Mouse (Mus musculus) monocyte, adult 5-6 weeks (primary cell): ENCODE results near the gene Dazl. TPM values are rescaled to one million over a fixed set of nuclear protein-coding genes. Genes with fewer than 3 reads are reported as not detected.

Experiments
- ATAC-seq: fragments of 153-309, 156-312 bp; replicated peaks from 2 replicates; pipeline ENCODE4 v1.8.0; 2017; ENCODE audit warnings: mild to moderate bottlenecking; ENCODE audit not compliant: low TSS enrichment, insufficient number of reproducible peaks, severe bottlenecking, poor library complexity, low FRiP score
- total RNA-seq: library from RNA; stranded (forward); fragments of 200-1000, 200-491, 200-594 nt; gene quantifications from 3 replicates; pipeline ENCODE4 v1.2.3, GENCODE M21; 2017

The Dazl gene
- not detected in 3 replicates for total RNA-seq

DNA sequence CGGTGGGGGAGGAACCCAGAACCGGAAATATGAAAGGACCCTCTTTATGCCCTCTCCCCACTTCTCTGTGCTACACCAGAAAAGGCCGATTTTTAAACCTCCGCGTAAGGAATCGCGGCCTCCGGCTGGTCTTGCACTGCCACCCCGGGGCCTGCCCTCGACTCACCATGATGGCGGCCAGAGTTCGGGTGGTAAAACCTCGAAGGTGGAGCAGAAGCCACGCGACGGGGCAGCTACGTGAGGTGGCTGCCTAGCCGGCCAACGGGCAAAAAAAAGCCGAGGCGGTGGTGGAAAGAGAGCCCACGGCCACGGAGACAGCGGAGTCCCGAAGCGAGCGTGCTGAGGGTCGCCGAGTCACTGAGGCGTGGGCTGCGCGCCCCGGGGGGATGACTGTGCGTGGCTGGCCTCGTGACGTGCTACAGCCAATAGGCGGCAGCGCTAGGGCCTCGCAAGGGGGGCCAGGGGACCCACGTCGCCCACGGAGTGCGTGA, at the start of gene Dazl:
Gene Dazl, minus strand, starts transcription at position 396 of the 491 bp plus-strand sequence.
- no peak for ATAC-seq

DNA sequence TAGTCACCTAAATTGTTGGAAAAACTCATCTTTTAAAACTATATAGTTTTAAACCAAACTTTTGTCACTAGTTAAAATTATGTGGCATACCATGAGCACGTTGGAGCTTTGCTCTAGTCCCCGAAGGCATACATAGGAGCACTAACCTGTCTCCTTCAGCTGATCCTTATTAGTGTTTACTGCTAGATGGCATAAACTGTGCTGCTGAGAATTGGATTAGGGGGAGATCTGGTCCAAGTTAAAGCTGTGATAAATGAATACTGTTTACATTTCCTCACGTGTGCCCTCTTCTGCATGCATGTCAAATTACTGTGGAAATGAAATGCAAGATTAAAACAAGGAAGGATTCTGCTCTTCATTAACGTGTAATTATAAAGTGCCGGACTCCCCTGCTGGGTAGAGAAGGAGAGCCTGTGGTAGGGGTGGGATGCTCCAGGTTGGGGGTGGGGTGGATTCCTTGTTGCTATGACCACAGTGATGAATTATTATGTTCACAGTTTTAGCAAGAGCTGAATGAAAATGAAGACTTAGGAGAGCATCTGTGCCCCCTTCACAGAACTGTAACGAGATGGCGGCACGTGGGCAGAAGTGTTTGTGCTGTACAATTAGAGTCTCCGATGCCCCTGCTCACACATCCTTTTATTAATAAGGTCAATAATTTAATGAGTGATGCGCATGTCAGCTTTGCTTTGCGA, 48.6 kb upstream of the Dazl start:
- ATAC-seq = no peak

DNA sequence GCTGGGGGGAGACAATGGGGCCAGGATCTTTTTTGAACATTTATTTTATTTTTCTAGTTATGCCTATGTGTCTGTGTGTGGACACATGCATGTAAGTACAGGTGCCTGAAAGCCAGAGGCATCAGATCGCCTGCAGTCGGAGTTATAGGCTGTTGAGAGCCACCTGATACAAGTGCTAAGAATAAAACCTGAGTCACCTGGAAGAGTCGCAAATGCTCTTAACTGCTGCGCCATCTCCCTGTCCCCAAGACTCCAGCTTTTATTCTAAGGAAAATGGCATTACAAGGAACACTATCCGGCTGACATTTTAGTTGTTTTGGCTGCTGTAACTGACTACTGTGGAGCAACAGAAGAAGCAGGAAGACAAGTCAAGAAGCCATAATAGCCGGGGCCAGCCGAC, 45.5 kb upstream of the Dazl start:
- ATAC-seq = no peak

DNA sequence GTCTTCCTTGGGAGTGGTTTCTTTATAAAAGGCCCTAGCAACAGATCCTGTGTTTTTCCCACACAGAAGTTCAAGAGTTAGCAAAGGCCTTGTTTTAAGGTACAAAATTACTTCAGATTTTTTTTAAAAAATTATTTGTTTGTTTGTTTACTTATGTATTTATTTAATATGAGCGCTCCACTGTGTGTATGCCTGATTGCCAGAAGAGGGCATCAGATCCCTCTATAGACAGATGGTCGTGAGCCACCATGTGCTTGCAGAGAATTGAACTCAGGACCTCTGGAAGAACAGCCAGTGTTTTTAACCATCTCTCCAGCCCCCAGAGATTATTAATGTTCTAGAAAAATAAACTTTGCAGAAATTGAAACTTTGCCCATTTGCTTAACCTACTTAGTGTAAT, 42.3 kb upstream of the Dazl start:
- ATAC-seq = no peak

DNA sequence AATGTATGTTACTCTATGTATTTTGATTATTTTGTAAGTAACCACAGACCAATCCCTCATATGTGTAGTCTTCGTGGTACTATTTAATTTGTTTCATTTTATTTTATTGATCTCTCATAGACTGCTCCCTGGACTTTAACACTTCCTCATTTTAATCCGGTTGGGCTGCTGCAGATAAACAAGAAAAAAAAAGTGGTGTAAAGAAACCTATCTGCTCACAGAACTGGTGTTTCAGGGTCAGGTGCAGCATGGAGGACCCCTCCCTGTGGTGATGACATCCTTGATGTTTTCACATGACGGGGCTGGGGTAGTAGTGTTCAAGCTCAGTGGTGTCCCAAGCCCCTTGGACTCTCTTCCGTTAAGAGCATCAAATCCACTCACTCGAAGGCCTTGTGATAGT, 41.3 kb upstream of the Dazl start:
- no peak for ATAC-seq

DNA sequence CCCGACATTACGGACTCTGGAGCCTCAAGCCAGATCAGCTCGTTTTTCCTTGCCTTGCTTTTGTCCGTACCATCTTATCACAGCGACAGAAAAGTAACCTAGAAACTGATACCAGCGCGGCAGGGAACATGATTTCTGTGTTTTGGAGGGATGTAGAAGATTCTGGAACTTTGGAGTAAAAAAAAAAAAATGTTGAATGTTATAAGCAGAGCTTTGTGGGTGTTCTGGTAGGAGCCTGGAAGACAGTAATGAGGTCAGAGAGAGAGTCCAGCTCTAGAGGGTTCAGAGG, 38.5 kb upstream of the Dazl start:
- ATAC-seq = no peak

DNA sequence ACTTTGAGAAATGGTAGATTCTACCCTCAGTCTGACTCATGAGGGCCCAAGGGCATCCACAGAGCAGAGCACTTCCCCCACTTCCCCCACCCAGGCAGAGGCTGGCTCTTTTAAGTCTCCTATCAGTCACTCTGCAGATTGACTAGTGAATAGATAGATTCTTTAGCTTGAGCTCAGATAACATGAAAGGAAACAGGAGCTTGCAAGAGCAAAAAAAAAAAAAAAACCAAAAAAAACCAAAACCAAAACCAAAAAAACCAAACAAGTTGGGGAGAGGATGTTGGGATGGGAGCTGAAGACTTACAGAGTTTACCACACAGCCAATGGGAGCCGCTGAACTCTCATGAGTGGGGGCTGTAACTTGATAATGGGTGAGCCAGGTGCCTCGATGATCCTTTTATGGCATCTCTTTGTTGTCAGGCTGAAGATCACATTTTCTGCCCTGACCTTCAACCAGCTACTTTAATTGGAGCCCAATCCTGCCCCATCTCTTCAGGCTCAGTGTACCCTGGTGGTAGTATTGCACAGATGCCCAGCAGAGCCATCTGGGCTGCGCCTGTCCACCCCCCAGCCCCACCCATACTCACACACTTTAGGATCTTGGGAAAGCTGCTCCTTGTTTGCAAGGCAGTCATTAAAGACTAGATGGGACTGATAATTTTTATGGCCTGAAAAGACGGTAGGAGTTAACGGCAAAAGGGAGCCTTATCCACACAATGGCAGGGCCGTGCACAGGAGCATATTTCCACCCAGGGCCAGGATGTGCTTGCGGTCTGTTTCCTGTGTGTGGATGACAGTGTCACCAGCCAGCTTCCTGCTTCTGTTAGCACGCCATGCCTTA, 38.0 kb upstream of the Dazl start:
- ATAC-seq = peak; percentile 45

DNA sequence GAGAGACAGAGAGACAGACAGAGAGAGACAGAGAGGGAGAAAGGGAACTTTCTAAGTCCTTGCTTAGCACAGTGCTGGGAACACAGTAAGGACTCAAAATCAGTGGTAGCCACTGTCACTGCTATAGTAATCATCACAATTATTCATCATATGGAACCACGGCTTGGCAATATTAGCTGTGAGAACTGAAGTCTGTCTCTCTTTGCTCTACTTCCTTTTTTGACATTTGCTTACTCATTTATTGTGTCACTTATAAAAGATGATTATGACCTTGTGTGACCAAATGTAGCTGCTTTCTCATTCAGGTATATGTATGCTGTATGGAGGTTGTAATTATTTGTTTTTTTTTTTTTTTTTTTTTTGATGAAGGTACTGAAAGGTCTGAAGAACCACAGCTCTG, 36.8 kb upstream of the Dazl start:
- no peak for ATAC-seq

DNA sequence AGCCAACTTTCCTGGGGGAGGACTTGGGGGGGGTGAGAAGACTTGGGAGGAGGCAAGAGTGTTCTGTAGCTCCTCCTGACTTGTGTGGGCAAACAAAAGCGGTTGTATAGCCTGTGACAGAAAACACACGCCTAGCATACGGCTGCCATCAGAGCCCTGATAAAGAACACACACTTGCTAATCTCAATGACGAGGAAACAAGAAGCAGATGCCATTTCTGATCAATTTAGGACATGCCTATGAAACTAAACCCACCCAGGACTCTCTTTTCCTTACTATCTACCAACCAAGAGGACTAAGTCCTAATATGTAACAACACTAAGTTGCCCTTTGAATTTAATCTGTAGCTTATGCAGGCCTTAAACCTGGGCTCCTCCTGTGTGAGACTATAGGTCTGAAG, 31.2 kb upstream of the Dazl start:
- ATAC-seq = no peak

DNA sequence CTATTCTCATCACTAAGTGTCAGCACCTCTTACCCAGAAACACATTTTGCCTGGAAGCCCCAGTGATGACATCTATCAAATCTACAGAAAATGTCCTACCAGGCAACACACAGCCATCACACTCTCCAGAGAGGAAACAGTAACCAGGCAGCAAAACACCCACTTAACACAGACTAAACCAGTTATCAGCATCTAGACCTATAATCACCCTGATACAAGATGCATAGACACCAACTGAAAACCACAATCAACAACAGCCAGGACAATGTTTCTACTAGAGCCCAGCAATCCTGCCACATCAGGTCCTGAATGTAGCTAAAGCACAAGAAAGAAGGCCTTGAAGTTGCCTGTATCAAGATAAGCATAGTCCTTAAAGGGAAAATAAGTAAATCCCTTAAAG, 25.4 kb upstream of the Dazl start:
- ATAC-seq = no peak

DNA sequence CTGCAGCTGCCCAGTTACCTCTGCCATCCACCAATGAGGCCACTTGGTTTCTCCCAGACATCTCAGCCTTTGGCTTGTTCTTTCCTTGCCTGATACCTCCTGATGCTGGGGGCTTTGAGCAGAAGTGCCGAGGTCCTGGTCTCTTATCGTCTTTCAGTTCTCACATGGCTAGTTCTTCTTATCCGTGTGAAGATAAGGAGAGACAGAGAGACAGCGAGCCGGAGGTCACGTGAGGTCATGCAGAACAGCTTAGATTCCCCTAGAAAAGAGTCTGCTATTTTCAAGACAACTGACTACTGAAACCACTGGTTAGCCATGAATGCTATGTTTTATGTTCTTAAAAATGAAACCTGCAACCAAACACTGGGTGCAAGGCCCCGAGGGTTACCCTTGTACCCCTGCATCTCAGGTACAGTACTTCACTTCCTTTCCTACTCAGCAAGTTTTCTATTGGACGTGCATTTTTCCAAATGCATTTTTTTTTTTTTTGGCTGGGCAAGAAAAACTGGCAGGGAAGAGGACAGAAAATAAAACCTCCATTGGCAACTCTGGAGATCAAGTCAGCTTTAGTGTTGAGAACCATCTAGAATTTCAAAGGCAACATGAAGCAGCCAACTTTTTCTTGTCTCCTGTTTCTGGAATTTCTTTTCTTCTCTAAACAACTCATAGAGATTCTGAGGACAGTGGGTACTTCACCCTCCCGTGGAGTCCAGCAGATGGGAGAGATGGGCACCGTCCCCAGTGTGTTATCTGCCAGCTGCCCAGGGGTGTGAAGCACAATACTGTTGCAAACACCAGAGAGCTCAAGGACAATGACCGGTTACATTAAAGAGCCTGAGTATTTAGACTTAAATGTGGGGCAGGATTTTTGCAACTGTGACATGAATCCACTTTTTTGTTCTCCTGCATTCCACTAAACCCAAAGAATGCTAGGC, 23.0 kb upstream of the Dazl start:
- ATAC-seq = no peak

DNA sequence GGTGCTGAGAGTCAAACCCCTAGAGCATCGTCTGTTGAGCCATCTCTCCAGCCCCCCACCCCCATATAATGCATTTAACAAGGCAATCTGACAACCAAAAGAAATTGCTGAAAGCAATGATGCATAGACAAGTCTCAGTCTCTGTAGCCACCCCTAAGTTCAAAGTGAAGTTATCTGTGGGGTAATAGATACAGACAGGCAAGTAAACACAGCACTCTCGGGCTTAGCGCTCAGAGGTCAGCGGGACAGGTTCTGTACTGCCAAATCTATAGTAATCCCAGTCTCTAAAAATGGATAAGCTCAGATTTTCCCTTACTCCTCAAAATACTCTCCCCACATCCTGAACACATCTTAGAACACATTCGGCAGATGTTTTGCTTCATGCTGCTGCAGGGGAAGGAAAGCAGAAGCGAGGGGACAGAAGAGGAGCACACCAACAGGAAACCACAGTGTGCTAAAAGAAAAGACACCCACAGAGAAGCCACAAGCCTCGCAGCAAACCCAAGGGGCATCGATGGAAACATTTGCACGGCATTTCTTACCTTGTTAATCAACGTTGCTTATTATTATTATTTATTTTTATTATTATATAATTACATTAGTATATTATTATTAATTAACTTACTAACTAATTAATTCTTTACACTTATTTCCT, 16.8 kb upstream of the Dazl start:
- ATAC-seq = no peak

DNA sequence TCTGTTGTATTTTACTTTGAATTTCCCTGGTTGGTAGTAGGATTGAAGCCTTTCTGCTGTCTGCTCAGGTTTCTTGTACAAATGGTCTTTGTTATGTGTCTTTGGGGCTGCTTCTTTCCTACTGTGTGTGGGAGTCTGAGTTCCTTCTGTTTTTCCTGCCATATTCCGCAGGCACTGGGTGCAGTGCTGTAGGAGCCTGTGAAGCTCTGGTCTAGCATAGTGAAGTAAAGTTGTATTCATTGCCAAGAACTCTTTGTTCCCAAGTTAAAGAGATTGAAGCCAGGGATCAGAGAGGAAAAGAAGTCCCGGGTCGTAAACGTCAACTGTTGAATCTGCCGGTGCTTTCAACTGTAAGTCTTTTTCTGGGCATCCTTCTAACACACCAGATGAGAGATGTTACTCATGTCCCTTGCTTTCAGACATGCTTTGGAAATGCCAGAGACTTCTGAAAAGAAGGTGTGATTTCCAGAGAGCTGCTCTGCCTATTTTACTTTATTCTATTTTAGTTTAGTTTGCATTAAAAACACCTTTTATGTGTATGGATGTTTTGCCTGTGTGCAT, 16.2 kb upstream of the Dazl start:
- ATAC-seq = no peak

DNA sequence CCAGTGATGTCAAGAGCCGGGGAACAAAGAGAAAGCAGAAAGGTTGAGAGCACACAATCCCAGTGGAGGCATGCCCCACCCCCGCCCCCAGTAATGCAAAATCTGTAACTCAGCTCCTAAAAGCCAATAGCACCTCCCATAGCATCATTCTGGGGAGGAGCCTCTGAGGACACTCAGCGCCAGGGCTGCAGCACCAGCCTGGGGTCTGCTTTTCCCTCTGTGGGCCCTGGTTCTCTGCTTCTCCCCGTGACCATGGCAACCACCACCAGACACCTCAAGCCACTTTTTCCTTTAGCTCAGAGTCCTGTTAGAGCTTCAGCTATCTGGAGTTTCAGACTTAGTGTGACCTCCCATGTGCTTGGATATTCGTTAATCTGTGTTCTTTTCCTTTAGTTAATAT, 15.4 kb upstream of the Dazl start:
- no peak for ATAC-seq

DNA sequence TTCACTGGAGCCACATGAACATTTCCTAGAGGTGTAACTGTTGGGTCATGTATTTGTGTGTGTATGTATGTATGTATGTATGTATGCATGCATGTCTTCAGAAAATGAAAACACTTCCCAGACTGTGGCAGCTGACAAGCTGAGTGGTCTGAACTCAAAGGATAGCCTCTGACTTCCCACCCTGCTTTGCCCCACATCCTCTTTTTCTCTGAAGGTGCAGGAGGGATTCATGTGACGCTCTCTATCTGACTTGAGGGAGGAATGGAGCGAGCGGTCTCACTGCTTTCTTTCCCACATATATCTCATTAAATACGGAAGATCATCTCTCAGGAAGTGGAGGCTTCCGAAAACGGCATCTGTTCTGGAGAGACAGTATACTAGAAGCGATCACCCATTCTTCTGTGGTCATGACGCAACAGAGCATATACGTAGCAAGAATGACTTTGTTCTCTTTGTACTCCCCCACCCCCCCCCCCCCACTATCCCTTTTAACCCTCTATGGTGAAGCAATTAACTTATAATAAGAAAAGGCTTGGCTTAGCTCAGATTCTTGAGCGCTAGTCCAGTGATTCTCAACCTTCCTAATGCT, 14.7 kb upstream of the Dazl start:
- ATAC-seq = no peak

DNA sequence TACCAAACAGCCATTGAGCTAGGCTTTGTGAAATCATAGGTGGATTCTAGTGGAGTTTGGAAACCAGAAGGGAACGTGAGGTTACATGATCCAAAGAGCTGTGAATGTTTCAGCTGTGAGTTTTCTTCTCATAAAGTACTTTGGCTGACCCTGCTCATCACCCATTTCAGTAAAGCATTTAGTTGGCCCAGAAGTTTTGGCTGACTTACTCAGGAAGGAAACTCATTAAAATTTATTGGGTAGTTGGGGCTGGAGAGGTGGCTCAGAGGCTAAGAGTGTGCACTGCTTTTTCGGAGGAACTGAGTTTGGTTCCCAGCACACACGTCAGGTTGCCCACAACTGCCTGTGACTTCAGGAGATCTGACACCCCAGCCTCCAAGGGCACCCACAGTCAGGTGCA, 9.4 kb upstream of the Dazl start:
- no peak for ATAC-seq

DNA sequence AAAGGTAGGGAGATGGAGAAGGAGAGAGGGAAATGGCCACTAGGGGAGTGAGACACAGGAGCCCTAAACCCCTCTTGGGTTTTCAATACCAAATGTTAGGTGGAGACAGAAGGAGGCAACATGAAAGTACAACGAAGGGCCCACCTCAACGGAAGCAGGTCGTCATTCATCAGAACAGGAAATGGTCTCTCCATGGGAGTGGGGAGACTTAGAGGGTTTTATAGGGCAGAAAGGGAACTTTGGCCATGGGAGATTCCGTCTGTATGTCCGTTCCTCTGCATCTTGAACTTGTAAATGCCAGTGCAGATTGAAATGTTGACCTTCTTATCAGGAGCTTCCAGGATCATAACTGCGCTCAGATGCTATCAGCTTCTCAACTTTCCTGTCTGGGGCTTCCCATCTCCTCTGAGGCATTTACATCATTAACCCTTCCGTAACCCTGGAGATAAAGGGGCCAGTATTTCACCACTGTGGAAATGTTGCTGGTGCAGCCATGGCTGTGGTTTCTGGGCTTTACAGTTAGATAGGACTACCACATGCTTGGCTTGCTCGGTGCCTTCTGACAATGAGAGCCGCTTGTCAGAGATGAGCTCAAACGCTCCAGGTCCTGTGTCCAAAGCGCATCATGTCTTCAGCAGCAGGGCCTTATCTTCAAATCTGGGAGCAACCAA, 6.9 kb upstream of the Dazl start:
- no peak for ATAC-seq

DNA sequence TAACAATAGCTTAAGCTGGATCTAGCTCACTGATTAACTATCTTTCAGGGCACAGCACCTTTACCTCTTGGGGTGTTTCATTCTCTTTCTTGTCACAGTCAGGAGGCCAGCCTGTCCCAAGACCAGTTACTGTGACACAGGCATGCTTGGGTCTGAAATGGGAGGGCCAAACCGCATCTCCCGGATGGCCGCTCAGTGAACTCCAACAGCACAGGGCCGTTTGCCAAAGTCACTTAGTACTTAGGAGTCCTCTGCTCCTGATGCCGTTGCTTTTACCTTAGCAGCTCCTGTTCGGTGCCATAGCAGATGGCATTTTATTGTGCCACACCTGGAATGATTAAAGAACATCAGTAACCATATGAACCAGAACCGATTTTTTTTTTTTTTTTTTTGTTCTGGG, 5.4 kb upstream of the Dazl start:
- ATAC-seq = no peak
